Mouse (Mus musculus) midbrain, embryonic 16.5 days (tissue): ENCODE data around the gene Tagln2. TPM values are rescaled to one million over a fixed set of nuclear protein-coding genes. Genes with fewer than 3 reads are reported as not detected.

ENCODE experiments used
- ATAC-seq: fragments of 200-750 bp; cut with Nextera tagmentation; 2 replicates; pipeline ENCODE4 v1.8.0; 2017; ENCODE audit warnings: moderate TSS enrichment
- H3K27ac ChIP-seq: fragments of 300-500 bp; sonication (generic); 2 replicates; pipeline ENCODE4 v1.5.1; 2014; ENCODE audit warnings: mild to moderate bottlenecking, low read length, mixed read lengths
- H3K27me3 ChIP-seq: fragments of 300-500 bp; sonication (generic); 2 replicates; pipeline ENCODE4 v1.6.1; 2014; ENCODE audit warnings: low read depth, low read length, mixed read lengths; ENCODE audit not compliant: control insufficient read depth, insufficient read depth
- H3K36me3 ChIP-seq: fragments of 300-500 bp; sonication (generic); 2 replicates; pipeline ENCODE4 v1.6.1; 2014; ENCODE audit warnings: mild to moderate bottlenecking, low read length, moderate library complexity, mixed read lengths; ENCODE audit not compliant: control insufficient read depth, insufficient read depth
- H3K4me1 ChIP-seq: fragments of 300-500 bp; sonication (generic); 2 replicates; pipeline ENCODE4 v1.6.1; 2014; ENCODE audit warnings: mild to moderate bottlenecking, low read length, mixed read lengths; ENCODE audit not compliant: control insufficient read depth, insufficient read depth
- H3K4me2 ChIP-seq: fragments of 300-500 bp; sonication (generic); 2 replicates; pipeline ENCODE4 v1.6.1; 2014; ENCODE audit warnings: mild to moderate bottlenecking, low read length, mixed read lengths
- H3K4me3 ChIP-seq: fragments of 300-500 bp; sonication (generic); 2 replicates; pipeline ENCODE4 v1.5.1; 2014; ENCODE audit warnings: low read depth, mild to moderate bottlenecking, low read length, moderate library complexity, mixed read lengths
- H3K9ac ChIP-seq: fragments of 300-500 bp; sonication (generic); 2 replicates; pipeline ENCODE4 v1.6.1; 2014; ENCODE audit warnings: low read depth, low read length, mixed read lengths
- H3K9me3 ChIP-seq: fragments of 300-500 bp; sonication (generic); replicated peaks from 2 replicates; pipeline ENCODE4 v1.6.1; 2014; ENCODE audit warnings: mild to moderate bottlenecking, low read length, mixed read lengths; ENCODE audit not compliant: control insufficient read depth, poor library complexity, severe bottlenecking
- WGBS: fragments of 180-500 bp; shearing (Covaris S2); extraction: QIAGEN DNeasy Blood & Tissue Kit; methylation state at CpG from one replicate; pipeline ENCODE4 v1.1.7; 2014; 5-methylcytosine and 5-hydroxymethylcytosine counted together
- polyA plus RNA-seq: library from polyadenylated mRNA; unstranded; fragments of >200 nt; fragmentation: Nextera tagmentation; extraction: Ambion mirVana; gene quantifications from 2 replicates; pipeline ENCODE4 v1.2.1, GENCODE M21; 2015

The Tagln2 gene
- polyA plus RNA-seq, 1 experiment from 2014 or later, result 53.0 TPM

DNA sequence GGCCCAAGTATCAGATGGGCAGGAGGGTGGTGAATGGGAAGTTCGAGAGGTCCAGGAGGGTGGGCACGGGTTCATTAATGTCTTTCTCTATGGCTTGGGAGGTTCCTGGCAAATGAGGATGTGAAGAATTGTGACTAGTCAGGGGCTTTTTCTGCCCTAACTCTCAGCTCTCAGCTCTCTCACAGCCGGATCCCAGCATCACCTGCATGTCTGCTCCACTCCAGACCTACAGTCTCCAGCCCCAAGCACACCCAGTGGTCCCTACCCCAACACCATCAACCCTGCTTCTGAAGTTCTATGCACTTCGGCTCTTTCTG is 14.3 kb downstream of the Tagln2 start:
- Histone ChIP-seq H3K4me3 (no peak overlapping the region), H3K9me3 (no peaks in the 10 kb centered on the region; the same call in 1 of the 2 replicates), H3K4me2 (no peak overlapping the region), H3K9ac (no peak overlapping the region), H3K4me1 (0 out of 2 replicates have a peak, but pooled peaks cover 2% of the 10 kb centered on the region), H3K36me3 (no peaks in the 10 kb centered on the region), H3K27me3 (no peaks in the 10 kb centered on the region; the same call in 1 of the 2 replicates), H3K27ac (no peak overlapping the region)
- 69% methylated on average over 4 of the region's 4 CpGs for WGBS
- ATAC-seq, result no peak

DNA sequence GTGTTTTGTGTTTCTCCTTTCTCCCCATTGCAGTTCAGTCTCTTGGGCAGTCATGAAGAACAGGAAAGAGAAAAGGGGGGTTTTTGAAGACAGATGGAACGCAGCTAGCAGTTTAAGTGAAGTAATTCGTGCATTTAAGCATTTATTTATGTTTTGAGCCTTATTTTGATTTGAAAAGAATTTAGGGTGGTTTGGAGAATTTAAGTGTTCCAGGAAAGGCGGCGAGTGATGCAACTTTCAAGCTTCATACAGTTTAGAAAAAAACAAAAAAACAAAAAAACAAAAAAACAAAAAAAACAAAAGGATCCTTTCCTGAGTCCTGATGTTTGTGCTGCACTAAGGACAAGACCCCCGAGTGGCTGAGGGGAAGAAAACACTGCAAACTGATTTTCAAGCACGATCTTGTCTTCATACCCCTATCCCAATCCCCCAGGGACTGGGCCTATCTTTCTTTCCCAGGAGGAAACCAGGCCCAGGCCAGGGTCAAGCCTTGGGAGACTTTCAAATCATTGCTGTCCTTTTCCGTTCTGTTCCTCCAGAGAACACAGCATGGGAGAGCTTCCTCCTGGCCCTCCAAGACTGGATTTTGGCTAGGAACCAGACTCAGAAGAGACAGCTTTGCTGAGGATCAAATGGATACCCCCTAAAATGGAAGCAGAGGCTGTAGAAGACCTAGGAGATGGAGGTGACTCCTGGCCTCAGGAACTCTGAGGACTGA is 14.9 kb downstream of the Tagln2 start:
- ATAC-seq, result no peak
- Histone ChIP-seq H3K36me3 (no peaks in the 10 kb centered on the region), H3K4me2 (no peak overlapping the region), H3K27me3 (no peaks in the 10 kb centered on the region; the same call in 1 of the 2 replicates), H3K9ac (no peak overlapping the region), H3K9me3 (no peaks in the 10 kb centered on the region; the same call in 1 of the 2 replicates), H3K4me3 (no peak overlapping the region), H3K27ac (no peak overlapping the region), H3K4me1 (0 out of 2 replicates have a peak, but pooled peaks cover 2% of the 10 kb centered on the region)
- 79% methylated on average over 7 of the region's 7 CpGs for WGBS

DNA sequence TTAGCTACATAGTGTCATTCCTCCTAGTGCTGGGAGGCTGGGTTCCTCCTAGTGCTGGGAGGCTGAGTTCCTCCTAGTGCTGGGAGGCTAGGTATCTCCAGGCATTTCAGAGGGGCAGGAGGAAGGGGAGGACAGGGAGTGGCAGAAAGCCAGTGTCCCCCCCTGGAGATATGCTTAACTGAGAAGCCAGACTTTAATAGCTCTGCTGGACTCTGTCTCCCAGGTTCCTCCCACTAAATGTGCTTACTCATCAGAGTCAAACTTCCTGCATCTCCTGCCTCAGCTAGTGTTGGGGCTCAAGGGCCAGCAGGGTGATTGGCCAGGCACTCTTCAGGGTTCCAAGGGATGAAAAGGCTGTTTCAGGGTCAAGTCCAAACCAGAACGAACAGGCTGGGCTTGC is 15.5 kb downstream of the Tagln2 start:
- Histone ChIP-seq H3K27me3 (no peaks in the 10 kb centered on the region; the same call in 1 of the 2 replicates), H3K36me3 (no peaks in the 10 kb centered on the region), H3K9me3 (no peaks in the 10 kb centered on the region; the same call in 1 of the 2 replicates), H3K4me1 (peaks cover 5% of the 10 kb centered on the region; the same call in 1 of the 2 replicates), H3K27ac (no peak overlapping the region), H3K4me2 (no peak overlapping the region), H3K4me3 (no peak overlapping the region), H3K9ac (no peak overlapping the region)
- WGBS, result 67% methylated on average over 1 of the region's 1 CpGs
- ATAC-seq, result no peak

DNA sequence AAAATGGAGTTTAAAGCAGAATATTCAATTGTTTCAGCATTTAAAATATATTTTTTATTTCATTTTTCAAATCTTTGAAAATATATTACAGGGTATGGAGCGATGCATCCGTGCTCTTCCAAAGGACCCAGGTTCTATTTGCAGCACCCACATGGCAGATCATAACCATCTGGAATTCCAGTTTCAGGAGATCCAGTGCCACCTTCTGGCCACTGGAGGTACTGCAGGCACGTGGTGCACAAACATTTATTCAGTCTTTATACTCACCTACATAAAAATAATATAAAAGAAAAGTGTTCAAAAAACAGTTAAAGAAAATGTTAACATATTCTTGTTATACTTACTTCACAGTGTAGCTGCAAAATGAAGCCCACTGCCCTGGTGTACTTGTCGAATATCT is 18.2 kb downstream of the Tagln2 start:
- Histone ChIP-seq H3K36me3 (no peaks in the 10 kb centered on the region), H3K4me1 (peaks cover 13% of the 10 kb centered on the region; the same call in 1 of the 2 replicates), H3K9me3 (no peaks in the 10 kb centered on the region; the same call in 1 of the 2 replicates), H3K27ac (no peak overlapping the region), H3K9ac (no peak overlapping the region), H3K4me3 (no peak overlapping the region), H3K4me2 (no peak overlapping the region), H3K27me3 (no peaks in the 10 kb centered on the region; the same call in 1 of the 2 replicates)
- no peak for ATAC-seq
- WGBS, result 80% methylated on average over 4 of the region's 4 CpGs

DNA sequence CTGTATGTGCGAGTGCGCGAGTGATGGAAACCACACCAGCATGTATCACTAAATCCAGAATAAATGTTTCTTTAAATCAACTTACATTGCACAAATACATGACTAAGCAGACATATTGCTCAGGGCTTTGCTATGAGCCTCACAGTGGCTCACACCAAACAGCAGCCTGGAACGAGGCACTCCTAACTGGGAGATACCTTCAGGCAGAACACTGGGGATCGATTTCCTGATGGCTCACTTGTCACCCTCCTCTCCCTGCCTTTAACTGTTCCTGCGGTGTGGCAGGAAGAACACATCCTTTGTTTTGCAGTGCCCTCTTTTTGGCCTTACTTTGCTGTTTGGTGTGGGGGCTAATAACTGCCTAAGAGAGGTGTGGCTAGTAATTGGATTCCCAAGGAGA is 19.8 kb downstream of the Tagln2 start:
- WGBS, result 68% methylated on average over 6 of the region's 6 CpGs
- H3K27ac ChIP-seq, result no peak overlapping the region
- H3K36me3 ChIP-seq, result no peaks in the 10 kb centered on the region
- ATAC-seq, result no peak
- H3K9me3 ChIP-seq, result no peaks in the 10 kb centered on the region; the same call in 1 of the 2 replicates
- H3K4me2 ChIP-seq, result no peak overlapping the region
- no peak overlapping the region for H3K4me3 ChIP-seq
- no peak overlapping the region for H3K9ac ChIP-seq
- peaks cover 13% of the 10 kb centered on the region; the same call in 1 of the 2 replicates for H3K4me1 ChIP-seq
- no peaks in the 10 kb centered on the region for H3K27me3 ChIP-seq

DNA sequence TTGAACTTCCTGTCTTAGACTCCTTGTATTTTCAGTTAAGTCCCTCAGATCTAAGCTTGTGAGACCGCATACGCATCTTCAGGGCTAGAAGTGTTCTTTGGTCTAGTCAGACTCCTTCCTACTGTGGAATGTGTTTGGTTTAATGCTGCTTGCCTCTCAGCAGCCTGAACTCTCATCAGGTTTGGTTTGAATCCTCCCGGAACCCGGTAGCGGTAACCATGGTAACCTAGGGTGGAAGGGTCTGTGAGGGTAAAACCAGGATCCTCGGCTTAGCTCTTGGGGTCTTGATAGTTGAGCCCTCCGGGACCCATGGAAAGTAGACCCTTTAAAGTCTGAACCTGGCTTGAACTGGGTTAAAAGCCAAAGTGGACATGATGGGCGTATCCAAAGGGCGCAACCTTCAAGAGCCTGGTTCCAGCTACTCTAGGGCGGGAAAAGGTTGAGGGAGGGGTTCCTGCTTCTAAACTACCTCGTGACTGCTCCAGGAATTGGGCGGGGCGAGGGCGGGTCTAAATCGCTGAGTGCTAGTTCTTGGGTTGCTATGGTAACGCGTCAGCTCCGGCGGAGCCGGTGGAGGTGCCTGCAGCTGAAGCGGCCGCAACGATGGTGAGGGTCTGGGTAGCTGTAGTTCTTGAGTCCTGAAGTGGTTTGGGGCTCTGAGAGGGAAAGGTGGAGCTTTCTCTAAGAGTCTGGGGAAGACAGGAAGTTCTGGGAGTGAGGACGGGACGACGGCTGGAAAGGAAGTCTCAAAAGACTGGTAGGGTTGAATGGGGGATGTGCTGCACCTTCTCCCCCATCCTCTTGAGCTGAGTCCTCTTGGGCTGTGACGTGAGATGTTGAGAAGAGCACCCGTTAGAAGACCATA is 21.0 kb downstream of the Tagln2 start, which contains the start of gene Cfap45:
Cfap45 (plus strand) TSS at position 226 of the 865 bp plus-strand sequence.
- no peaks in the 10 kb centered on the region for H3K36me3 ChIP-seq
- no peaks in the 10 kb centered on the region; the same call in 1 of the 2 replicates for H3K9me3 ChIP-seq
- peak within 1 kb of the TSS; percentile 33; the same call in 1 of the 2 replicates for H3K9ac ChIP-seq
- no peaks in the 10 kb centered on the region for H3K27me3 ChIP-seq
- peak within 1 kb of the TSS; percentile 70 for H3K4me2 ChIP-seq
- WGBS, result 3% methylated on average over 28 of the region's 28 CpGs
- peak within 1 kb of the TSS; percentile 63 for H3K27ac ChIP-seq
- ATAC-seq, result peak; percentile 93
- peaks cover 13% of the 10 kb centered on the region; the same call in 1 of the 2 replicates for H3K4me1 ChIP-seq
- H3K4me3 ChIP-seq, result peak within 1 kb of the TSS; percentile 42

DNA sequence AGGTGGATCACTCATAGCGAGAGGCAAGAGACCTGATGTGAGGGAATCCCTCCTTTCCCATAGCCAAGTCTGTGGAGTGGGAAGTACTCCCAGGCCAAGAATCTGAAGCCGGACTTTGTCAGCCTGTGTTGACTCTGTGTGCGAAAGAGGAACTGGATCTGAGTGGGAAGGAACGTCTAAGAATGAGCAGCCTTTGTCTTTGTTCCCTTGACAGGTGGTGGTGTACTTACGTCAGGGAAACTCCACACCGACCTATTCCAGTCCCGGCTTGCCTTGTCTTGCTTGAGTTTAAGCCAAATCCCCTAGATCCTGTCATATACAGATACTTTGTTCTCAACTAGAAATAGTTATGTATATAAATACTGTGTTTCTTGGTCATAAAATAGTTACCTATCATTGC is 22.7 kb downstream of the Tagln2 start:
- no peak overlapping the region for H3K9ac ChIP-seq
- ATAC-seq, result no peak
- 74% methylated on average over 7 of the region's 7 CpGs for WGBS
- no peak overlapping the region for H3K4me3 ChIP-seq
- H3K4me2 ChIP-seq, result no peak overlapping the region
- no peaks in the 10 kb centered on the region for H3K36me3 ChIP-seq
- peaks cover 13% of the 10 kb centered on the region; the same call in 1 of the 2 replicates for H3K4me1 ChIP-seq
- H3K27me3 ChIP-seq, result no peaks in the 10 kb centered on the region
- no peaks in the 10 kb centered on the region; the same call in 1 of the 2 replicates for H3K9me3 ChIP-seq
- H3K27ac ChIP-seq, result no peak overlapping the region

DNA sequence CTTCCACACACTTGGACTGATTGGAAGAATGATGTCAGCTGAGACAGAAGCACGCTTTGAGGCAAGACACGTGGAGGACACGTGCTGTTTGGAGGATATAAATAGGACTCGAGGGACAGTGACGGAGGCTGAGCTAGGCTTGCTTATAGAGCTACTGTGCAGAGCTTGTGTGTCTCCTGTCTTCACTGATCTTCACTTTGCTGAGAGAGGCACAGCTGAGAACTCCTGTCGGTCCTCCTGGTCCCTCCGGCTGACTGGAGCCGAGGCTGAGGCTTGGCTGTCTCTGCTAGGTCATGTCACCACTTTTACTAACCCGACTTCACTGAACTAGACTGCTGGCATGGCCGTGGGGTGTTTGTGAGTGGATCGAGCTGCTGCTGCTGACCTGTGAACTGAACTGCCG is 23.9 kb downstream of the Tagln2 start:
- peaks cover 13% of the 10 kb centered on the region; the same call in 1 of the 2 replicates for H3K4me1 ChIP-seq
- WGBS, result 67% methylated on average over 12 of the region's 12 CpGs
- no peak overlapping the region for H3K9ac ChIP-seq
- no peak overlapping the region for H3K4me3 ChIP-seq
- H3K27me3 ChIP-seq, result no peaks in the 10 kb centered on the region
- no peaks in the 10 kb centered on the region for H3K9me3 ChIP-seq
- H3K27ac ChIP-seq, result no peak overlapping the region
- no peaks in the 10 kb centered on the region for H3K36me3 ChIP-seq
- H3K4me2 ChIP-seq, result no peak overlapping the region
- no peak for ATAC-seq
